Mouse (Mus musculus): ENCODE results near the gene Ciao1. TPM values are rescaled to one million over a fixed set of nuclear protein-coding genes. Genes with fewer than 3 reads are reported as not detected.

The Ciao1 gene
- 65.2 and 92.8 TPM in 2 replicates for polyA plus RNA-seq (2012; rRNA removed)

DNA sequence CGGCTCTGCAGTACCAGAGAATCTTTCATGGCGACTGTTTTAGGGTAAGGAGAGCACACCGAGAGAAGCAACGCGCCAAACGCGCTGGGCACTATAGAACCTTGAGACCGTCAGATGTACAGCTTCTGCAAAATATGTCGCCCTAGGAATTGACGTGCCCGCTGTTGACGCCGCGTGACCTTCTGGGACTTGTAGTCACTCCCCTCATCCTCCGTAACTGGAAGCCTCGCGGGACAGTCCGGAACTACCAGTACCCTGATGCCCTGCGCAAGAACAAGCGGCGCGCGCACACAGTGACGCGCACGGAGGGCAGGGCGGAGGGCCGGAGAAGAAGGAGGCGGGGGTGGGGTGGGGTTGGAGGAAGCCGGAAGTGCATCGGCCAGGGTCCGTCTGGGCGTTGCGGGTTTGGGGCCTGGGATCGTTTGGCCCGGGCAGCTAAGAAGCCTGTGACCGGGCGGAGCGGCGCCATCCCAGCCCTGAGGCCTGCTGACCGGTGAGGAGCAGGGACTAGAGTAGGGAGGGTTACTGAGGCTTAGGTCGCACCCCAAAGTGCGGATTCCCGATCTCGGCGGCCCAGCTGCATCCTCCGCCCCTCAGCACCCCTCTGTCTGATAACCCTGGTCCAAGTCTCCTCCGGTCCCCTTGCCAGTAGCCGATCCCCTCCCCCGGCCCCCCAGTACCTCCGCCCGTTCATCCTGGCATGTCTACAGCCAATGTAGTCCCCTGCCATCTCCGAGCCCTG, at the start of gene Ciao1, which contains the start of gene Tmem127:
TSS of gene Ciao1 (minus strand) at position 225 of the 742 bp plus-strand sequence.
TSS of gene Tmem127 (plus strand) at position 317 of the 742 bp plus-strand sequence.

GRCm38 (mm10) chr2:127269491-127270299, 22.1 kb upstream of the Ciao1 start, which contains the start of gene Stard7:
Gene Stard7, plus strand, starts transcription at chr2:127270218.

DNA sequence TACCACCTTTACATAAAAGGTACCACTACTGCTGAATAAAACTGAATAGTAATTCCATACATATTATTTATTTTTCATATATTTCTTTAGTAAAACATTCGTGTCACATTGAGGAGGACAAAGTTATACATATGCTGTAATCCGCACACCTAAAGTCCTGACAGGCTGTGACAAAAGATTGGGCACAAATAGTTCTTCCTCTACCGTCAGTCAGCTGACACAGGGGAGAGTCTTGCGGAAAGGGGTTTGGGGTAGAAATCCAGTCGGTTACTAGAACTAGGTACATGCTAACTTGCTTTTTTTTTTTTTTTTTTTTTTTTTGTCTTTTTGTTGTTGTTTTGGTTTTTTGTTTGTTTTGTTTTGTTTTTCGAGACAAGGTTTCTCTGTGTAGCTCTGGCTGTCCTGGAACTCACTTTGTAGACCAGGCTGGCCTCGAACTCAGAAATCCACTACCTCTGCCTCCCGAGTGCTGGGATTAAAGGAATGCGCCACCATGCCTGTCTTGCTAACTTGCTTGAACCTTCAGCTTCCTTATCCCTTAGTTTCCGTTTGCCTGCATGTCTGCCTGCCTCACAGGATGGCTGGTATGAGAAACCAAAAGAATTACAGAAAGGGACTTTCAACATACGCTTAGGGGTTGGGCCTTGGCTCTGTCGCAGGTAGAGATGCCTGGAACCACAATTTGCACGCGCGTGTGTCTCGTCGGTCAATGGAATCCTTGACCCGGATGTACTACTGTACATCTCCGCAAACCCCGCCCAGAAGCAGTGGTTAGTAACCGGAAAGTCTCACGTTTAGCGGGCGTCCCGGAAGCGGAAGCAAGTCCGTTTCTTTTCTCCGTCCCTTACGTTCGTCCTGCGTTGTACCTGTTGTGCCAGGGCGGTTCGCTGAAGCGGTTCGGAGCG, 39.8 kb downstream of the Ciao1 start, which contains the start of the genes 1810024B03Rik and Snrnp200:
TSS of gene 1810024B03Rik (minus strand) at position 734 of the 905 bp plus-strand sequence.
TSS of gene Snrnp200 (plus strand) at position 840 of the 905 bp plus-strand sequence.

Other genes with a start within 250 kb of the Ciao1 start
- 9.8 and 12.6 TPM in 2 replicates for gene Ap4e1, start 239.1 kb downstream of the Ciao1 start, polyA plus RNA-seq (2012; rRNA removed)
- 17.7 and 20.8 TPM in 2 replicates for gene Blvra, start 177.2 kb downstream of the Ciao1 start, polyA plus RNA-seq (2012; rRNA removed)
- 72.3 and 76.4 TPM in 2 replicates for gene Ncaph, start 113.9 kb downstream of the Ciao1 start, polyA plus RNA-seq (2012; rRNA removed)
- gene Itpripl1, start 104.4 kb downstream of the Ciao1 start, polyA plus RNA-seq (2012; rRNA removed), result 8.0 TPM in 2 replicates
- 3.0 and 3.4 TPM in 2 replicates for gene 1810024B03Rik, start 39.5 kb downstream of the Ciao1 start, polyA plus RNA-seq (2012; rRNA removed)
- gene Snrnp200, start 39.4 kb downstream of the Ciao1 start, polyA plus RNA-seq (2012; rRNA removed), result 103 and 129 TPM in 2 replicates
- 21.7 and 32.5 TPM in 2 replicates for gene Tmem127, start 92 bp upstream of the Ciao1 start, polyA plus RNA-seq (2012; rRNA removed)
- 73.8 and 107 TPM in 2 replicates for gene Stard7, start 22.4 kb upstream of the Ciao1 start, polyA plus RNA-seq (2012; rRNA removed)
- 3.9 and 4.0 TPM in 2 replicates for gene Dusp2, start 88.3 kb upstream of the Ciao1 start, polyA plus RNA-seq (2012; rRNA removed)
- not detected in 2 replicates for gene Astl, start 90.8 kb upstream of the Ciao1 start, polyA plus RNA-seq (2012; rRNA removed)
- gene Adra2b, start 115.4 kb upstream of the Ciao1 start, polyA plus RNA-seq (2012; rRNA removed), result 1.6 and 2.5 TPM in 2 replicates
- gene Gpat2, start 177.4 kb upstream of the Ciao1 start, polyA plus RNA-seq (2012; rRNA removed), result 0.16 and 0.27 TPM in 2 replicates
- gene Fahd2a, start 196.7 kb upstream of the Ciao1 start, polyA plus RNA-seq (2012; rRNA removed), result 19.9 and 31.3 TPM in 2 replicates